Mouse (Mus musculus) cortical plate, adult 2 months (tissue): ENCODE results near the gene Cds1.

Source experiments
- CTCF ChIP-seq: fragments of 200-500 bp; IDR thresholded peaks from 2 replicates; pipeline ENCODE4 v1.5.1; 2011; ENCODE audit warnings: mild to moderate bottlenecking, control low read depth, low read length; ENCODE audit not compliant: insufficient read depth; ENCODE audit errors: extremely low read depth
- POLR2A ChIP-seq: fragments of 200-500 bp; IDR thresholded peaks from 2 replicates; pipeline ENCODE4 v1.6.1; 2011; ENCODE audit warnings: mild to moderate bottlenecking, low read length, control low read depth; ENCODE audit not compliant: insufficient read depth; ENCODE audit errors: extremely low read depth

DNA sequence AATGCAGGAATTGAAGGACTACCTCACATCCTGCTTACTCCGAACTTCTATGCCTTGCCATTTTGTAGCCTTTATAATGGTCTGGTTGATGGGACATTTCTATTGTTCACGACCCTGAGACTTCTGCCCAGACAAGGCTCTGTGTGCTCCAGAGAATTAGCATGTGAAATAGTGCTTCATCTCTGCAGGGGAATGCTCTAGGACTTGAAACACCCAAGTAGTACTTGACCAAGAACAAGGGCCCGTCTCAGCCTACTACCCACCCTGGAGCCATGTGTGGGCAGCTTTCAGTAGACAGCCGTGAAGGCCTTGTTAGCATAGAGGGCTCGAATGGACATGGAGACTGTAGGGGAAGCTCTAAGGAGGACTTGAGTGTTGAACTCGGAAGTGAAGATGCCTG is 2.6 kb downstream of the Cds1 start:
- TF ChIP-seq CTCF: no peak
- TF ChIP-seq POLR2A: no peak
